Mouse (Mus musculus): Measurements from ENCODE around the gene Sdk2. TPM values are rescaled to one million over a fixed set of nuclear protein-coding genes. Genes with fewer than 3 reads are reported as not detected.

Gene Sdk2
- total and polyA plus RNA-seq, 3 experiments: 1.2 to 4.8 (median 1.3) TPM

- in situ Hi-C loops (cut with MboI; ENCODE audit: low pct_ligation_motif_present, low pct_unique_long_range_greater_than_20kb, low sequenced_read_pairs) (no loop called here), dilution Hi-C loops (cut with MboI; ENCODE audit: extremely low pct_ligation_motif_present, extremely low pct_unique_long_range_greater_than_20kb, low sequenced_read_pairs) (no loop called here)
- Histone ChIP-seq H3K79me2 (replicated peaks; ENCODE audit: control insufficient read depth, extremely low read depth, insufficient read depth, poor library complexity, severe bottlenecking) (no peaks in the 10 kb centered on the region), H3K27ac (ENCODE audit: insufficient read depth, low read depth) (no peak overlapping the region), H3K9me3 (replicated peaks; ENCODE audit: low read length) (no peaks in the 10 kb centered on the region), H3K27me3 (replicated peaks) (no peaks in the 10 kb centered on the region), H3K4me1 (ENCODE audit: control insufficient read depth in 1 of 2, insufficient read depth in 2 of 2) (no peaks in the 10 kb centered on the region), H3K36me3 (replicated peaks in 1 of 2; ENCODE audit: control insufficient read depth in 1 of 2, insufficient read depth in 1 of 2, low read length in 1 of 2) (no peaks in the 10 kb centered on the region), H3K4me2 (ENCODE audit: insufficient read depth, low read depth, poor library complexity, severe bottlenecking) (no peak overlapping the region), H3K9ac (ENCODE audit: insufficient read depth, low read depth) (no peak overlapping the region), H3K4me3 (replicated peaks in 1 of 3; ENCODE audit: low read depth in 2 of 3, low read length in 2 of 3, poor library complexity in 1 of 3) (no peak overlapping the region)
- TF ChIP-seq MAFK (IDR thresholded peaks at IDR 0.05; ENCODE audit: insufficient replicate concordance, low read length) (no peak), NRF1 (IDR thresholded peaks at IDR 0.05; ENCODE audit: low read depth, low read length) (no peak), HCFC1 (IDR thresholded peaks at IDR 0.05; ENCODE audit: low read depth, low read length) (no peak), USF1 (IDR thresholded peaks at IDR 0.05; ENCODE audit: low read depth, low read length) (no peak), ELF1 (IDR thresholded peaks at IDR 0.05; ENCODE audit: low read depth, low read length) (no peak), EP300 (IDR thresholded peaks at IDR 0.05; ENCODE audit: low read length) (no peak), CTCF (conservative IDR thresholded peaks at IDR 0.05 in 1 of 2, IDR thresholded peaks at IDR 0.05 in 1 of 2; ENCODE audit: low read depth in 2 of 2, low read length in 2 of 2) (no peak), MXI1 (IDR thresholded peaks at IDR 0.05; ENCODE audit: low read depth, low read length) (no peak), NELFE (IDR thresholded peaks at IDR 0.05; ENCODE audit: low read depth, low read length) (no peak), ZC3H11A (IDR thresholded peaks at IDR 0.05; ENCODE audit: low read depth, low read length) (no peak), BHLHE40 (IDR thresholded peaks at IDR 0.05; ENCODE audit: low read depth, low read length) (no peak), SMC3 (IDR thresholded peaks at IDR 0.05; ENCODE audit: low read depth, low read length) (no peak), MYC (IDR thresholded peaks at IDR 0.05; ENCODE audit: low read depth, low read length) (no peak), MAX (IDR thresholded peaks at IDR 0.05; ENCODE audit: low read length) (no peak), SIN3A (IDR thresholded peaks at IDR 0.05; ENCODE audit: low read length) (no peak), UBTF (IDR thresholded peaks at IDR 0.05; ENCODE audit: low read depth, low read length) (no peak), IRF4 (IDR thresholded peaks at IDR 0.05; ENCODE audit: low read depth, low read length) (no peak), ZMIZ1 (IDR thresholded peaks at IDR 0.05; ENCODE audit: low read depth, low read length) (no peak), ETS1 (conservative IDR thresholded peaks at IDR 0.05; ENCODE audit: low read depth, low read length) (no peak), JUND (conservative IDR thresholded peaks at IDR 0.05; ENCODE audit: low read depth, low read length) (no peak)
- DNase-seq (ENCODE audit: extremely low read depth): no peak
These were observed 222.9 kb downstream of the Sdk2 start for GRCm38 (mm10) chr11:113843920-113844319.

- H3K9me3 ChIP-seq (replicated peaks; ENCODE audit: low read length): no peaks in the 10 kb centered on the region
- no peaks in the 10 kb centered on the region for H3K36me3 ChIP-seq (replicated peaks in 1 of 2; ENCODE audit: control insufficient read depth in 1 of 2, insufficient read depth in 1 of 2, low read length in 1 of 2)
- TF ChIP-seq USF2 (conservative IDR thresholded peaks at IDR 0.05; ENCODE audit: low read depth, low read length): no peak
- no peak for TF ChIP-seq MAZ (IDR thresholded peaks at IDR 0.05; ENCODE audit: low read depth, low read length)
- no peak for TF ChIP-seq JUN (IDR thresholded peaks at IDR 0.05; ENCODE audit: insufficient read depth, low read depth, low read length)
- no peak for TF ChIP-seq CHD2 (IDR thresholded peaks at IDR 0.05; ENCODE audit: low read length)
- TF ChIP-seq HCFC1 (IDR thresholded peaks at IDR 0.05; ENCODE audit: low read depth, low read length): no peak
- TF ChIP-seq UBTF (IDR thresholded peaks at IDR 0.05; ENCODE audit: low read depth, low read length): no peak
- no peak for TF ChIP-seq IRF4 (IDR thresholded peaks at IDR 0.05; ENCODE audit: low read depth, low read length)
- TF ChIP-seq E2F4 (IDR thresholded peaks at IDR 0.05; ENCODE audit: insufficient replicate concordance, low read depth, low read length): no peak
- TF ChIP-seq JUND (conservative IDR thresholded peaks at IDR 0.05; ENCODE audit: low read depth, low read length): no peak
- TF ChIP-seq ELF1 (IDR thresholded peaks at IDR 0.05; ENCODE audit: low read depth, low read length): no peak
- TF ChIP-seq RAD21 (IDR thresholded peaks at IDR 0.05; ENCODE audit: low read depth, low read length): no peak
- TF ChIP-seq ZMIZ1 (IDR thresholded peaks at IDR 0.05; ENCODE audit: low read depth, low read length): no peak
- no peak for TF ChIP-seq MXI1 (IDR thresholded peaks at IDR 0.05; ENCODE audit: low read depth, low read length)
- H3K9ac ChIP-seq (ENCODE audit: insufficient read depth, low read depth): no peak overlapping the region
- no peaks in the 10 kb centered on the region for H3K4me1 ChIP-seq (ENCODE audit: control insufficient read depth in 1 of 2, insufficient read depth in 2 of 2)
- no peaks in the 10 kb centered on the region for H3K79me2 ChIP-seq (replicated peaks; ENCODE audit: control insufficient read depth, extremely low read depth, insufficient read depth, poor library complexity, severe bottlenecking)
- H3K27ac ChIP-seq (ENCODE audit: insufficient read depth, low read depth): no peak overlapping the region
- in situ Hi-C loops (cut with MboI; ENCODE audit: low pct_ligation_motif_present, low pct_unique_long_range_greater_than_20kb, low sequenced_read_pairs) (no loop called here), dilution Hi-C loops (cut with MboI; ENCODE audit: extremely low pct_ligation_motif_present, extremely low pct_unique_long_range_greater_than_20kb, low sequenced_read_pairs) (no loop called here)
- H3K4me3 ChIP-seq (replicated peaks in 1 of 3; ENCODE audit: low read depth in 2 of 3, low read length in 2 of 3, poor library complexity in 1 of 3): no peak overlapping the region
- DNase-seq (ENCODE audit: extremely low read depth): no peak
- no peak overlapping the region for H3K4me2 ChIP-seq (ENCODE audit: insufficient read depth, low read depth, poor library complexity, severe bottlenecking)
- H3K27me3 ChIP-seq (replicated peaks): no peaks in the 10 kb centered on the region
These were observed 224.0 kb downstream of the Sdk2 start for GRCm38 (mm10) chr11:113842879-113843278.

All from CH12.LX (cell line).